In genomic region chrX:75513787-75514178, GRCm38 (mm10) we compare ENCODE assay signal across 8 mouse cellular contexts. TPM values are rescaled to one million over a fixed set of nuclear protein-coding genes. Genes with fewer than 3 reads are reported as not detected.
DNase-seq lines count a peak whose midpoint lies in the region; ATAC-seq lines count a peak whose summit lies in the region.

No protein-coding gene starts in this region.

- DNase-seq in kidney, adult 8-10 months = no peak
- no peak for DNase-seq in urinary bladder, postnatal 14 days (ENCODE audit: low spot score)
- no peak for DNase-seq in urinary bladder, adult 18-20 months (ENCODE audit: low spot score in 2 of 2)
- DNase-seq in cerebellum, postnatal 4 days (ENCODE audit: low spot score in 2 of 2) = no peak

- no peaks in the 10 kb centered on the region for H3K36me3 ChIP-seq in kidney, embryonic 14.5 days (ENCODE audit: control insufficient read depth, insufficient read depth, low read length)
- no peaks in the 10 kb centered on the region for H3K36me3 ChIP-seq in embryonic facial prominence, embryonic 12.5 days
- H3K36me3 ChIP-seq in hindbrain, embryonic 13.5 days = no peaks in the 10 kb centered on the region
- H3K36me3 ChIP-seq in midbrain, embryonic 15.5 days (replicated peaks) = no peaks in the 10 kb centered on the region

- H3K9me3 ChIP-seq in kidney, embryonic 14.5 days (ENCODE audit: control insufficient read depth, low read length) = no peaks in the 10 kb centered on the region
- no peaks in the 10 kb centered on the region for H3K9me3 ChIP-seq in embryonic facial prominence, embryonic 12.5 days
- no peaks in the 10 kb centered on the region for H3K9me3 ChIP-seq in hindbrain, embryonic 13.5 days
- H3K9me3 ChIP-seq in midbrain, embryonic 15.5 days = no peaks in the 10 kb centered on the region

- no peaks in the 10 kb centered on the region for H3K4me1 ChIP-seq in kidney, embryonic 14.5 days (ENCODE audit: control insufficient read depth, insufficient read depth, low read length)
- no peaks in the 10 kb centered on the region for H3K4me1 ChIP-seq in embryonic facial prominence, embryonic 12.5 days
- H3K4me1 ChIP-seq in hindbrain, embryonic 13.5 days (replicated peaks) = peaks cover 3% of the 10 kb centered on the region
- peaks cover 9% of the 10 kb centered on the region; the same call in 1 of the 2 replicates for H3K4me1 ChIP-seq in midbrain, embryonic 15.5 days

- H3K4me3 ChIP-seq in kidney, embryonic 14.5 days (ENCODE audit: low read length) = no peak overlapping the region
- H3K4me3 ChIP-seq in embryonic facial prominence, embryonic 12.5 days = peak overlapping the region; percentile 52; the same call in 1 of the 2 replicates
- peak overlapping the region; percentile 56 for H3K4me3 ChIP-seq in hindbrain, embryonic 13.5 days
- peak overlapping the region; percentile 57 for H3K4me3 ChIP-seq in midbrain, embryonic 15.5 days

- no peak overlapping the region for H3K9ac ChIP-seq in kidney, embryonic 14.5 days (ENCODE audit: low read depth, low read length)
- no peak overlapping the region for H3K9ac ChIP-seq in embryonic facial prominence, embryonic 12.5 days
- H3K9ac ChIP-seq in hindbrain, embryonic 13.5 days = 0 out of 2 replicates have a peak overlapping the region, but pooled peaks have one; percentile 43
- H3K9ac ChIP-seq in midbrain, embryonic 15.5 days = no peak overlapping the region

- peak overlapping the region; percentile 17; the same call in 1 of the 2 replicates for H3K4me2 ChIP-seq in kidney, embryonic 14.5 days (replicated peaks; ENCODE audit: low read depth, low read length)
- H3K4me2 ChIP-seq in embryonic facial prominence, embryonic 12.5 days (replicated peaks) = 0 out of 2 replicates have a peak overlapping the region, but pooled peaks have one; percentile 24
- H3K4me2 ChIP-seq in hindbrain, embryonic 13.5 days = peak overlapping the region; percentile 45
- H3K4me2 ChIP-seq in midbrain, embryonic 15.5 days = peak overlapping the region; percentile 43

- ATAC-seq in kidney, embryonic 14.5 days (ENCODE audit: low FRiP score, low TSS enrichment) = no peak; the same call in 1 of the 2 replicates
- ATAC-seq in embryonic facial prominence, embryonic 12.5 days (ENCODE audit: insufficient number of reproducible peaks, insufficient read depth, low FRiP score, low TSS enrichment) = no peak
- peak; percentile 66 for ATAC-seq in hindbrain, embryonic 13.5 days (ENCODE audit: low FRiP score)
- ATAC-seq in midbrain, embryonic 15.5 days (replicated peaks) = no peak

- WGBS in kidney, embryonic 14.5 days = 34% methylated on average over 3 of the region's 3 CpGs
- WGBS in embryonic facial prominence, embryonic 12.5 days = 25% methylated on average over 3 of the region's 3 CpGs
- 49% methylated on average over 3 of the region's 3 CpGs for WGBS in hindbrain, embryonic 13.5 days
- 36% methylated on average over 3 of the region's 3 CpGs for WGBS in midbrain, embryonic 15.5 days

- H3K27ac ChIP-seq in kidney, embryonic 14.5 days (ENCODE audit: low read depth, low read length) = no peak overlapping the region
- no peak overlapping the region for H3K27ac ChIP-seq in embryonic facial prominence, embryonic 12.5 days
- H3K27ac ChIP-seq in hindbrain, embryonic 13.5 days = no peak overlapping the region
- H3K27ac ChIP-seq in midbrain, embryonic 15.5 days = 0 out of 2 replicates have a peak overlapping the region, but pooled peaks have one; percentile 48

- no peaks in the 10 kb centered on the region for H3K27me3 ChIP-seq in kidney, embryonic 14.5 days (ENCODE audit: control insufficient read depth, insufficient read depth, low read length)
- H3K27me3 ChIP-seq in embryonic facial prominence, embryonic 12.5 days = no peaks in the 10 kb centered on the region
- no peaks in the 10 kb centered on the region for H3K27me3 ChIP-seq in hindbrain, embryonic 13.5 days
- H3K27me3 ChIP-seq in midbrain, embryonic 15.5 days (replicated peaks) = no peaks in the 10 kb centered on the region

RNA-seq across cellular contexts. Expression of gene Vbp1, which starts 0.3 kb away (rescaled TPM):
- 186 and 196 TPM in 2 replicates for polyA plus RNA-seq in kidney, embryonic 14.5 days (2014; fragmentation: Nextera tagmentation; extraction: Ambion mirVana)
- 153 and 155 TPM in 2 replicates for polyA plus RNA-seq in embryonic facial prominence, embryonic 12.5 days (2016; fragmentation: Nextera tagmentation; extraction: Ambion mirVana)
- polyA plus RNA-seq in hindbrain, embryonic 13.5 days (2015; fragmentation: Nextera tagmentation; extraction: Ambion mirVana) = 341 and 352 TPM in 2 replicates
- 264 and 281 TPM in 2 replicates for polyA plus RNA-seq in midbrain, embryonic 15.5 days (2015; fragmentation: Nextera tagmentation; extraction: Ambion mirVana)
